Mouse (Mus musculus): ENCODE data around the gene Stac3. TPM values are rescaled to one million over a fixed set of nuclear protein-coding genes. Genes with fewer than 3 reads are reported as not detected.

The Stac3 gene
- 0.37 and 0.73 TPM in 2 replicates for polyA plus RNA-seq (2012; rRNA removed)

DNA sequence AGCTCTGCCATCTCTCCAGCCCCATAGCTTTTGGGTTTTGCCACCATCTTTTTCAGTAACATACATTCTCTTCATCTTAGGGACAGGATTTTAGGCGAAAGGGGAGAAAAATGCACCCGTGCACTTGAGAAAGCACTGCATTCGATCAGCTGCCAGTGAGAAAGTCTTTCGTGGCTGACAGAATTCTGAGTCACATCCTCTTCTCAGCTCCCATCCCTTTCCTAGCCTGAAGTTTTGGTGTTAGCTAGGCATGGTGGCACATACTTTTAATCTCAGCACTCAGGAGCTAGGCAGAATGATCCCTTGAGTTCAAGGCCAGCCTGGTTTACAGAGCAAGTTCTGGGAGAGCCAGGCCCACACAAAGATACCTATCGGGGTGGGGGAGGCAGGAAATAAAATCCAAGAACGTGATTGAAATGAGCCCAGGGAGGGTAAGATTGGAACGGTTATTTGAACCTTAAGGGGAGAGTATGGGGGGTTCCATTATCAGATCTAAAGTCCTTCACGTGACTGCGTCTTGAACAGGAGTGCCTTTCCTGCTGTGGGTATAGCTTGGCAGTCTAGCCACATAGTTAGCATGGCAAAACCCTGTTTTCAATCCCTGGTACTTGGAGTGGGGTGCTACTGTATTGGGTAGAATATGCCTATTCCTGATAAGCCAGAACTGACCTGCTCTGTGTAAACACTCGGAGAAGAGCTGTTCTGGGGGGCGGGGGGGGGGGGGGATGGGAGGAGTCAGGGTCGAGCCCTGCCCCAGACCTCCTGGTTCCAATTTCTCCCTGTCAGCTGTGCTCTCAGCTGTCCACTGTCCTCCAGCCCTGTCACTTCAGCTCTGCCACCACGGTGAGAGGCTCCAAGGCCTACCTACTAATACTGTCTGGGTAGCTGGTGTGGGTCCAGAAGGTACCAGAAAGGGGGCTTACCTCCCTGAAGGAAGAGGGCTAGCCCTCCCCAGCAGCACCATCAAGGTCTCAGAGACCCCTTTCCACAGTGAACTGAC, at the start of gene Stac3:
Stac3 (plus strand) TSS at position 793 of the 1,000 bp plus-strand sequence.

GRCm38 (mm10) chr10:127514764-127515163, 13.3 kb downstream of the Stac3 start, which contains the start of gene Ndufa4l2:
Ndufa4l2 (plus strand) TSS chr10:127514967.

GRCm38 (mm10) chr10:127522088-127522581, 20.6 kb downstream of the Stac3 start, which contains the start of gene Shmt2:
Shmt2 (minus strand) TSS chr10:127522444.

DNA sequence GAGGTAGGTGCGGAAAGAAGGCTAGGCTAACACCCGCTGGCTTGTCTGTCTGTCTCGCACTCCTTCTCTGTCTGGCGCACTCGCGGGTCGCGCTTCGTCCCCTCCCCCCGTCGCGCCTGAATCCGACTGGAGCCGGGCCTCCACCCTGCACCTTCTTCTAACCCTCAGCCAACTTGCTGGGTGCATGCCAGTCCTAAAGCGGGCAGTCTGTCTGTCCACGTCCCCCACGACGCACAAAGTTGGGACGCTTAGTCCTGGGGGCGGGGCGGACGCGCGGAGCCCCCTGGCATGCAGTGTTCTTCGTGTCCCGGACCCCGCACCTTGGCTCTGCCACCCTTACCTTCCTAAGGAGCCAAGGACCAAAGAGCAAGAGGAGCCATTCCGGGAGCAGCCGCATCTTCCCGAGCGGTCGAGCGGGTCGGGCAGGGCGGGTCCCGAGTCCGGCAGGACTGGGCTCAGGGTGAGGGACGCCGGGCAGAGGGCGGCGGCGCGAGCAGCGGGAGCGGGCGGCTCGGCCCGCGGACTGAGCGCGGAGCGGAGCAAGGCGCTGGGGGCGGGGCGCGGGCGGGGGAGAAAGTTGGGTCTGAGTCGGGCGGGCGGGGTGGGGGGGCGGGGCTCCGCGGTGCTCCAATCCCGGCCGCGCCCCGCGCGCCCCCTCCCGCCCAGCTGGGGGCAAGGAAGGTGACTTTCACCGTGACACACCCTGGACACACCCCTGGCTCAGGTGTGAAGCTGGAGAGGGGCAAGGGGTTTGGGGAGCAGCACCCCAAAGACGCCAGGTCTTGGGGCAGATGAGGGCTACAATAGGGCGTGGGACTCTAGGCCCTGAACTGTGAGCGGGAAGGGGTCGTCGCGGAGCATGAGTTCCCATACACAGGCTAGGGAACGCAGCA, 32.8 kb downstream of the Stac3 start, which contains the start of gene Nxph4:
Nxph4 (minus strand) TSS at position 524 of the 893 bp plus-strand sequence.

Other genes starting within 250 kb of the Stac3 start
- 0.13 TPM in 2 replicates for gene Kif5a, start 238.3 kb upstream of the Stac3 start, polyA plus RNA-seq (2012; rRNA removed)
- 57.1 and 59.5 TPM in 2 replicates for gene Dctn2, start 235.3 kb upstream of the Stac3 start, polyA plus RNA-seq (2012; rRNA removed)
- gene Mbd6, start 212.7 kb upstream of the Stac3 start, polyA plus RNA-seq (2012; rRNA removed): 6.1 and 8.2 TPM in 2 replicates
- 45.8 and 49.7 TPM in 2 replicates for gene Mars, start 189.9 kb upstream of the Stac3 start, polyA plus RNA-seq (2012; rRNA removed)
- gene Arhgap9, start 179.7 kb upstream of the Stac3 start, polyA plus RNA-seq (2012; rRNA removed): 11.3 and 12.3 TPM in 2 replicates
- gene Gli1, start 159.7 kb upstream of the Stac3 start, polyA plus RNA-seq (2012; rRNA removed): 0.48 and 0.55 TPM in 2 replicates
- 15.8 and 17.1 TPM in 2 replicates for gene Inhbe, start 147.3 kb upstream of the Stac3 start, polyA plus RNA-seq (2012; rRNA removed)
- 5.6 and 6.3 TPM in 2 replicates for gene Inhbc, start 131.3 kb upstream of the Stac3 start, polyA plus RNA-seq (2012; rRNA removed)
- gene R3hdm2, start 121.4 kb upstream of the Stac3 start, polyA plus RNA-seq (2012; rRNA removed): 10.7 and 13.9 TPM in 2 replicates
- gene Ndufa4l2, start 13.3 kb downstream of the Stac3 start, polyA plus RNA-seq (2012; rRNA removed): 58.2 and 83.8 TPM in 2 replicates
- 109 and 125 TPM in 2 replicates for gene Shmt2, start 20.8 kb downstream of the Stac3 start, polyA plus RNA-seq (2012; rRNA removed)
- gene Nxph4, start 32.9 kb downstream of the Stac3 start, polyA plus RNA-seq (2012; rRNA removed): 0.03 and 0.07 TPM in 2 replicates
- 38.9 and 48.4 TPM in 2 replicates for gene Lrp1, start 119.5 kb downstream of the Stac3 start, polyA plus RNA-seq (2012; rRNA removed)
- gene Stat6, start 141.3 kb downstream of the Stac3 start, polyA plus RNA-seq (2012; rRNA removed): 18.8 and 20.1 TPM in 2 replicates
- gene Nemp1, start 165.2 kb downstream of the Stac3 start, polyA plus RNA-seq (2012; rRNA removed): 4.6 and 6.2 TPM in 2 replicates
- gene Nab2, start 166.9 kb downstream of the Stac3 start, polyA plus RNA-seq (2012; rRNA removed): 7.7 and 8.1 TPM in 2 replicates
- 0.17 and 0.19 TPM in 2 replicates for gene Myo1a, start 203.5 kb downstream of the Stac3 start, polyA plus RNA-seq (2012; rRNA removed)
- 6.1 and 6.2 TPM in 2 replicates for gene Tac2, start 222.8 kb downstream of the Stac3 start, polyA plus RNA-seq (2012; rRNA removed)
- 2.8 and 3.2 TPM in 2 replicates for gene Zbtb39, start 237.9 kb downstream of the Stac3 start, polyA plus RNA-seq (2012; rRNA removed)